Mouse (Mus musculus) left cerebral cortex, adult 8-10 months (tissue): ENCODE results near the gene Ldb3. TPM values are rescaled to one million over a fixed set of nuclear protein-coding genes. Genes with fewer than 3 reads are reported as not detected.

Experiments
- DNase-seq, 2 experiments: peaks; one replicate each; pipeline ENCODE4 v3.0.0; 2022; ENCODE audit warnings: low spot score in 2 of 2
- total RNA-seq, 4 experiments: library from RNA; stranded (reverse); gene quantifications; 2 replicates each; pipeline ENCODE4 v1.2.4; 2022

Gene Ldb3
- total RNA-seq, 4 experiments from 2014 or later = 4.8 to 5.4 (median 5.2) TPM

GRCm38 (mm10) chr14:34512602-34513001, 75.9 kb downstream of the Ldb3 start:
- no peak for DNase-seq

- DNase-seq = no peak
Observed at GRCm38 (mm10) chr14:34511901-34512300, 76.6 kb downstream of the Ldb3 start.

- DNase-seq = no peak
Observed at GRCm38 (mm10) chr14:34508842-34509439, 79.5 kb downstream of the Ldb3 start.

GRCm38 (mm10) chr14:34508187-34508840, 80.2 kb downstream of the Ldb3 start:
- DNase-seq = no peak

GRCm38 (mm10) chr14:34505309-34505708, 83.2 kb downstream of the Ldb3 start:
- DNase-seq = no peak

- DNase-seq = no peak
Observed at GRCm38 (mm10) chr14:34504377-34504776, 84.1 kb downstream of the Ldb3 start.

GRCm38 (mm10) chr14:34503759-34504158, 84.7 kb downstream of the Ldb3 start:
- DNase-seq = no peak

- no peak for DNase-seq
Observed at GRCm38 (mm10) chr14:34503325-34503647, 85.2 kb downstream of the Ldb3 start, which contains the start of gene Bmpr1a. TSS of gene Bmpr1a (minus strand) at chr14:34503341.

- DNase-seq = peak; percentile 68 to 82
Observed at GRCm38 (mm10) chr14:34502475-34503324, 85.8 kb downstream of the Ldb3 start.

GRCm38 (mm10) chr14:34501804-34502474, 86.5 kb downstream of the Ldb3 start:
- DNase-seq = peak; percentile 22 to 34

- no peak for DNase-seq
Observed at GRCm38 (mm10) chr14:34501447-34501803, 87.1 kb downstream of the Ldb3 start.

GRCm38 (mm10) chr14:34500309-34500708, 88.2 kb downstream of the Ldb3 start:
- DNase-seq = no peak

- no peak for DNase-seq
Observed at GRCm38 (mm10) chr14:34499664-34500063, 88.8 kb downstream of the Ldb3 start.

GRCm38 (mm10) chr14:34497346-34497745, 91.1 kb downstream of the Ldb3 start:
- DNase-seq = no peak

- no peak for DNase-seq
Observed at GRCm38 (mm10) chr14:34493682-34494081, 94.8 kb downstream of the Ldb3 start.

- no peak for DNase-seq
Observed at GRCm38 (mm10) chr14:34492688-34493087, 95.8 kb downstream of the Ldb3 start.

- DNase-seq = no peak
Observed at GRCm38 (mm10) chr14:34490965-34491364, 97.5 kb downstream of the Ldb3 start.

- DNase-seq = no peak
Observed at GRCm38 (mm10) chr14:34489928-34490327, 98.6 kb downstream of the Ldb3 start.

GRCm38 (mm10) chr14:34486169-34486568, 102.3 kb downstream of the Ldb3 start:
- no peak for DNase-seq

GRCm38 (mm10) chr14:34483469-34484341, 104.8 kb downstream of the Ldb3 start:
- DNase-seq = no peak
